Mouse (Mus musculus): ENCODE data around the gene Sec61a2.

DNA sequence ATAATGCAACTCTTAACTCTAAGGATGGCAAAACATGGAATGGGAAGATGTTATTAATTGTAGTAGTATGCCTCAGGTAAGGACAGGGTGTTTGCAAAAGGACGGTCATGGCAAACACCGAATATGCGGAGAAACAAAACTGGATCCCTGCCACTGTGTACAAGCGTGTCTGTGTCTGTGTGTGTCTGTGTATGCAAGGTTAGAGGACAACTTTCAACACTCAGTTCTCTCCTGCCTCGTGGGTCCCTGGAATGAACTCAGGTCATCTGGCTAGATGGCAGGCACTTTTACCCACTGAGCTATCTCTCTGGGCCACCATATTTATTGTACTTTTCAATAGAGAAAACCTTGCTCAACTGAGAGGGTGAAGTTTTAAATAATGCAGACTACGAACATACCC lies 72.8 kb downstream of the Sec61a2 start:
- TF ChIP-seq SMC3 (IDR thresholded peaks at IDR 0.05; ENCODE audit: low read depth, low read length) (no peak), UBTF (IDR thresholded peaks at IDR 0.05; ENCODE audit: low read depth, low read length) (no peak), MXI1 (IDR thresholded peaks at IDR 0.05; ENCODE audit: low read depth, low read length) (no peak), CTCF (conservative IDR thresholded peaks at IDR 0.05 in 1 of 2, IDR thresholded peaks at IDR 0.05 in 1 of 2; ENCODE audit: low read depth in 2 of 2, low read length in 2 of 2) (no peak), CHD1 (IDR thresholded peaks at IDR 0.05; ENCODE audit: low read depth, low read length) (no peak), NRF1 (IDR thresholded peaks at IDR 0.05; ENCODE audit: low read depth, low read length) (no peak), SIN3A (IDR thresholded peaks at IDR 0.05; ENCODE audit: low read length) (no peak), USF1 (IDR thresholded peaks at IDR 0.05; ENCODE audit: low read depth, low read length) (no peak), TBP (conservative IDR thresholded peaks at IDR 0.05; ENCODE audit: low read depth, low read length) (no peak), EP300 (IDR thresholded peaks at IDR 0.05; ENCODE audit: low read length) (no peak)

All from CH12.LX (cell line).